Comparison of ENCODE assay signal across 18 mouse cellular contexts in the genomic region with DNA sequence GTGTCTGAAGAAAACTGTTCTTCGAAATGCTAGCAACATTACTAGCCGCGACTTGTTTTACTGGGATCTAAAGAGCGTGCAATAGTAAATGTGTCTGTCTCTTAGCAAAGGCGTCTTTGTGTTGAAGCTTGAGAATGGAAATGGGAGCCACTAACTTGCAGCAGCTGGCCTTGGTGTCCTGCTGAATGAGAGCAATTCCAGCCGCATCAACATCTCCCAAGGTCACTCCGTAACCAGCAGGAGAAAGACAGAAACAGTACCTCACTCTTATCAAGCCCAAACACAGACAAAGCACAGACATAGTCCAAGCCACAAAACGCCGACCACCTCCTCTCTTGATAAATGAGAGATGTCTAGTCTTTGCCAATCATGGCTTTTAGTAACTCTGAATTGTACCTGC.
"Had no signal": no experiment of that assay in that cellular context is flagged by ENCODE, and none has a peak within 500 bp of the region (broad histone marks: within the 10 kb centered on the region; RNA-seq: fewer than 3 reads in every experiment).

No protein-coding gene starts in this region.

- H3K4me3 ChIP-seq: lung, embryonic 15.5 days; megakaryocyte, embryonic 14.5 days; midbrain, embryonic 13.5 days; midbrain, embryonic 15.5 days; neural tube, embryonic 12.5 days; stomach, embryonic 15.5 days had no signal

- H3K27me3 ChIP-seq: lung, embryonic 15.5 days; megakaryocyte, embryonic 14.5 days; midbrain, embryonic 13.5 days; midbrain, embryonic 15.5 days; neural tube, embryonic 12.5 days; stomach, embryonic 15.5 days had no signal

- DNase-seq: liver, postnatal 0 days; lung, adult 2 months; lung, postnatal 14 days; lung, postnatal 36 days; right cerebral cortex, postnatal 14 days; thymus, adult 2 months; thymus, postnatal 25 days; thymus, postnatal 4 days had no signal

- H3K27ac ChIP-seq: lung, embryonic 15.5 days; macrophage; midbrain, embryonic 13.5 days; midbrain, embryonic 15.5 days; neural tube, embryonic 12.5 days; stomach, embryonic 15.5 days; stomach, postnatal 0 days had no signal

- H3K4me1 ChIP-seq: megakaryocyte, embryonic 14.5 days had no signal

- H3K9ac ChIP-seq: liver, postnatal 0 days; lung, embryonic 15.5 days; midbrain, embryonic 13.5 days; midbrain, embryonic 15.5 days; neural tube, embryonic 12.5 days; stomach, embryonic 15.5 days had no signal

- H3K4me2 ChIP-seq: lung, embryonic 15.5 days; midbrain, embryonic 11.5 days; midbrain, embryonic 13.5 days; midbrain, embryonic 15.5 days; neural tube, embryonic 12.5 days; stomach, embryonic 15.5 days had no signal

- H3K36me3 ChIP-seq: lung, embryonic 15.5 days; midbrain, embryonic 15.5 days; neural tube, embryonic 12.5 days; stomach, embryonic 15.5 days had no signal

- ATAC-seq: liver, postnatal 0 days; lung, postnatal 0 days; midbrain, embryonic 13.5 days; midbrain, embryonic 15.5 days had no signal

- H3K9me3 ChIP-seq: lung, embryonic 15.5 days; midbrain, embryonic 13.5 days; midbrain, embryonic 15.5 days; neural tube, embryonic 12.5 days; stomach, embryonic 15.5 days had no signal
